Mouse (Mus musculus) embryonic facial prominence, embryonic 14.5 days (tissue): ENCODE data around the gene Col23a1. TPM values are rescaled to one million over a fixed set of nuclear protein-coding genes. Genes with fewer than 3 reads are reported as not detected.
A peak's percentile ranks its signal among the peaks of the same experiment; 100 is the strongest.

Experiments
- ATAC-seq: fragments of 200-750 bp; cut with Nextera tagmentation; 2 replicates; pipeline ENCODE4 v1.8.0; 2017; ENCODE audit warnings: low read depth, moderate number of reproducible peaks, moderate TSS enrichment
- DNase-seq: peaks from one replicate; pipeline ENCODE4 v3.0.0-alpha.2; 2015; ENCODE audit warnings: low spot score
- H3K27ac ChIP-seq: fragments of 300-500 bp; sonication (generic); replicated peaks from 2 replicates; pipeline ENCODE4 v1.5.1; 2014; ENCODE audit warnings: low read depth, mild to moderate bottlenecking, low read length, moderate library complexity
- H3K27me3 ChIP-seq: fragments of 300-500 bp; sonication (generic); replicated peaks from 2 replicates; pipeline ENCODE4 v1.6.1; 2014; ENCODE audit warnings: low read length; ENCODE audit not compliant: control insufficient read depth, insufficient read depth
- H3K36me3 ChIP-seq: fragments of 300-500 bp; sonication (generic); 2 replicates; pipeline ENCODE4 v1.6.1; 2014; ENCODE audit warnings: low read length, mixed read lengths; ENCODE audit not compliant: control insufficient read depth, insufficient read depth
- H3K4me1 ChIP-seq: fragments of 300-500 bp; sonication (generic); 2 replicates; pipeline ENCODE4 v1.6.1; 2014; ENCODE audit warnings: antibody characterized with exemption, low read length; ENCODE audit not compliant: control insufficient read depth, insufficient read depth
- H3K4me2 ChIP-seq: fragments of 300-500 bp; sonication (generic); 2 replicates; pipeline ENCODE4 v1.6.1; 2014; ENCODE audit warnings: low read depth, mild to moderate bottlenecking, low read length, moderate library complexity, mixed read lengths
- H3K4me3 ChIP-seq: fragments of 300-500 bp; sonication (generic); 2 replicates; pipeline ENCODE4 v1.5.1; 2014; ENCODE audit warnings: low read depth, mild to moderate bottlenecking, low read length
- H3K9ac ChIP-seq: fragments of 300-500 bp; sonication (generic); 2 replicates; pipeline ENCODE4 v1.6.1; 2014; ENCODE audit warnings: low read depth, mild to moderate bottlenecking, low read length, moderate library complexity, mixed read lengths
- H3K9me3 ChIP-seq: fragments of 300-500 bp; sonication (generic); 2 replicates; pipeline ENCODE4 v1.6.1; 2016; ENCODE audit warnings: low read length; ENCODE audit not compliant: control insufficient read depth
- WGBS: fragments of 180-500 bp; shearing (Covaris S2); extraction: QIAGEN DNeasy Blood & Tissue Kit; methylation state at CpG from one replicate; pipeline ENCODE4 v1.1.7; 2014; 5-methylcytosine and 5-hydroxymethylcytosine counted together
- polyA plus RNA-seq: library from polyadenylated mRNA; unstranded; fragments of >200 nt; fragmentation: Nextera tagmentation; extraction: Ambion mirVana; gene quantifications from 2 replicates; pipeline ENCODE4 v1.2.1, GENCODE M21; 2014

The Col23a1 gene
- polyA plus RNA-seq, 1 experiment from 2014 or later: 20.2 TPM

GRCm38 (mm10) chr11:51539759-51540282 lies 250.1 kb downstream of the Col23a1 start:
- peaks cover 23% of the 10 kb centered on the region for H3K4me1 ChIP-seq
- H3K9me3 ChIP-seq: no peaks in the 10 kb centered on the region
- ATAC-seq: peak; percentile 90
- H3K27ac ChIP-seq: no peak overlapping the region
- 12% methylated on average over 10 of the region's 10 CpGs for WGBS
- no peak overlapping the region for H3K9ac ChIP-seq
- H3K4me2 ChIP-seq: no peak overlapping the region
- DNase-seq: peak; percentile 98
- no peak overlapping the region for H3K4me3 ChIP-seq
- no peaks in the 10 kb centered on the region for H3K36me3 ChIP-seq
- no peaks in the 10 kb centered on the region for H3K27me3 ChIP-seq

- Histone ChIP-seq H3K9me3 (no peaks in the 10 kb centered on the region), H3K4me2 (no peak overlapping the region), H3K9ac (no peak overlapping the region), H3K36me3 (no peaks in the 10 kb centered on the region), H3K27me3 (no peaks in the 10 kb centered on the region), H3K4me3 (no peak overlapping the region), H3K4me1 (peaks cover 23% of the 10 kb centered on the region), H3K27ac (no peak overlapping the region)
- 24% methylated on average over 9 of the region's 9 CpGs for WGBS
- ATAC-seq (no peak), DNase-seq (no peak)
Measured at GRCm38 (mm10) chr11:51542424-51542823, 252.7 kb downstream of the Col23a1 start.

- Histone ChIP-seq H3K4me1 (peaks cover 20% of the 10 kb centered on the region), H3K36me3 (no peaks in the 10 kb centered on the region), H3K9me3 (no peaks in the 10 kb centered on the region), H3K4me2 (no peak overlapping the region), H3K4me3 (no peak overlapping the region), H3K27ac (peak overlapping the region; percentile 29; the same call in 1 of the 2 replicates), H3K9ac (no peak overlapping the region), H3K27me3 (no peaks in the 10 kb centered on the region)
- peak; percentile 41 for DNase-seq
- ATAC-seq: no peak; the same call in 1 of the 2 replicates
- 17% methylated on average over 7 of the region's 7 CpGs for WGBS
Measured at GRCm38 (mm10) chr11:51543487-51544050, 253.8 kb downstream of the Col23a1 start.

GRCm38 (mm10) chr11:51544413-51544812 lies 254.7 kb downstream of the Col23a1 start:
- Histone ChIP-seq H3K27ac (no peak overlapping the region), H3K4me2 (no peak overlapping the region), H3K9ac (no peak overlapping the region), H3K4me3 (no peak overlapping the region), H3K27me3 (no peaks in the 10 kb centered on the region), H3K36me3 (no peaks in the 10 kb centered on the region), H3K9me3 (no peaks in the 10 kb centered on the region), H3K4me1 (peaks cover 20% of the 10 kb centered on the region)
- 41% methylated on average over 2 of the region's 2 CpGs for WGBS
- DNase-seq (no peak), ATAC-seq (no peak)

GRCm38 (mm10) chr11:51545811-51546210 lies 256.1 kb downstream of the Col23a1 start:
- Histone ChIP-seq H3K27ac (no peak overlapping the region), H3K36me3 (no peaks in the 10 kb centered on the region), H3K4me3 (no peak overlapping the region), H3K4me1 (peaks cover 24% of the 10 kb centered on the region), H3K4me2 (no peak overlapping the region), H3K27me3 (no peaks in the 10 kb centered on the region), H3K9me3 (no peaks in the 10 kb centered on the region), H3K9ac (no peak overlapping the region)
- peak; percentile 43 for DNase-seq
- 26% methylated on average over 4 of the region's 4 CpGs for WGBS
- ATAC-seq: no peak

DNA sequence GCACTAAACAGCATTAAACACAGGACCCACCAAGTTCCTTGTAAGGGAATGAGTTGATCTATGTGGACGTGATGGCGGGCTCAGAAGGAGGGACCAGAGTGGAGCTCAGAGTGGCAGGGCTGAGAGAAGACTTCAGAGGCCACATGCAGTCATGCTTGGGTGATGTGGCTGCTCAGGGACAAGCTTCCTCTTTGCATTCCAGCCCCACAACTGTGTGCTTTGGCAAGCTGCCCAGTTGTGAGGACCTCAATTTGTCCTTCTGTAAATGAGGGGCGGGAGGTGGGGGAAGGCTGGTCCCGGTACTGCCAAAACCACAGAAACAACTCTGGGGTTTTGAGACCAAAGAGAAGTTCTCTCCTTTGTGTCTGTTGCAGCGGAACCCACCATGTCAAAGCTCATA lies 261.5 kb downstream of the Col23a1 start:
- ATAC-seq (peak; percentile 47; the same call in 1 of the 2 replicates), DNase-seq (peak; percentile 79)
- Histone ChIP-seq H3K4me2 (no peak overlapping the region), H3K27ac (peak overlapping the region; percentile 2; the same call in 1 of the 2 replicates), H3K4me3 (no peak overlapping the region), H3K27me3 (no peaks in the 10 kb centered on the region), H3K9me3 (no peaks in the 10 kb centered on the region), H3K9ac (no peak overlapping the region), H3K36me3 (no peaks in the 10 kb centered on the region), H3K4me1 (peaks cover 12% of the 10 kb centered on the region)
- whole genome bisulfite sequencing: 40% methylated on average over 5 of the region's 5 CpGs

- 70% methylated on average over 3 of the region's 3 CpGs for WGBS
- no peak overlapping the region for H3K9ac ChIP-seq
- H3K27me3 ChIP-seq: no peaks in the 10 kb centered on the region
- H3K4me2 ChIP-seq: no peak overlapping the region
- no peaks in the 10 kb centered on the region for H3K9me3 ChIP-seq
- no peak for ATAC-seq
- no peak overlapping the region for H3K27ac ChIP-seq
- H3K4me3 ChIP-seq: no peak overlapping the region
- no peaks in the 10 kb centered on the region for H3K36me3 ChIP-seq
- H3K4me1 ChIP-seq: peaks cover 12% of the 10 kb centered on the region
- DNase-seq: no peak
Measured at GRCm38 (mm10) chr11:51552091-51552490, 262.4 kb downstream of the Col23a1 start.

- Histone ChIP-seq H3K9me3 (no peaks in the 10 kb centered on the region), H3K4me1 (peaks cover 12% of the 10 kb centered on the region), H3K36me3 (no peaks in the 10 kb centered on the region), H3K4me2 (peak overlapping the region; percentile 18; the same call in 1 of the 2 replicates), H3K27me3 (no peaks in the 10 kb centered on the region), H3K9ac (no peak overlapping the region), H3K4me3 (peak overlapping the region; percentile 20), H3K27ac (no peak overlapping the region)
- 61% methylated on average over 7 of the region's 10 CpGs for WGBS
- DNase-seq (peak; percentile 29), ATAC-seq (no peak)
Measured at GRCm38 (mm10) chr11:51554590-51554989, 264.9 kb downstream of the Col23a1 start.

- no peak for DNase-seq
- 0 out of 2 replicates have a peak overlapping the region, but pooled peaks have one; percentile 20 for H3K4me3 ChIP-seq
- no peak overlapping the region for H3K27ac ChIP-seq
- H3K9me3 ChIP-seq: no peaks in the 10 kb centered on the region
- H3K9ac ChIP-seq: no peak overlapping the region
- H3K27me3 ChIP-seq: no peaks in the 10 kb centered on the region
- no peak for ATAC-seq
- peak overlapping the region; percentile 18; the same call in 1 of the 2 replicates for H3K4me2 ChIP-seq
- no peaks in the 10 kb centered on the region for H3K36me3 ChIP-seq
- H3K4me1 ChIP-seq: peaks cover 12% of the 10 kb centered on the region
- WGBS: 46% methylated on average over 2 of the region's 2 CpGs
Measured at GRCm38 (mm10) chr11:51555066-51555465, 265.3 kb downstream of the Col23a1 start.
